Mouse (Mus musculus) megakaryocyte, embryonic 14.5 days (primary cell): ENCODE data around the gene Dguok. TPM values are rescaled to one million over a fixed set of nuclear protein-coding genes. Genes with fewer than 3 reads are reported as not detected.
A peak's percentile ranks its signal among the peaks of the same experiment; 100 is the strongest.

Source experiments
- H3K27me3 ChIP-seq: replicated peaks from 2 replicates; pipeline ENCODE3; 2012; ENCODE audit warnings: inconsistent platforms
- H3K36me3 ChIP-seq: replicated peaks from 2 replicates; pipeline ENCODE3; 2012; ENCODE audit warnings: low read length, inconsistent platforms, mixed read lengths
- H3K4me1 ChIP-seq: 2 replicates; pipeline ENCODE4 v1.6.1; 2012; ENCODE audit warnings: inconsistent platforms
- H3K4me3 ChIP-seq: replicated peaks from 2 replicates; pipeline ENCODE3; 2012; ENCODE audit warnings: moderate library complexity, mild to moderate bottlenecking, inconsistent platforms
- H3K9me3 ChIP-seq: 2 replicates; pipeline ENCODE4 v1.6.1; 2012; ENCODE audit warnings: inconsistent platforms
- FLI1 ChIP-seq: IDR thresholded peaks from 2 replicates; pipeline ENCODE4 v1.6.1; 2012; ENCODE audit warnings: low read length, inconsistent platforms, mixed read lengths
- GATA1 ChIP-seq: IDR thresholded peaks from 3 replicates; pipeline ENCODE4 v1.6.1; 2012; ENCODE audit warnings: mixed read lengths, low read length, inconsistent platforms, borderline replicate concordance
- polyA plus RNA-seq: library from polyadenylated mRNA; stranded (reverse); fragments of >175 nt; gene quantifications from 2 replicates; pipeline ENCODE4 v1.2.3, GENCODE M21; 2012; ENCODE audit warnings: low replicate concordance; ENCODE audit not compliant: insufficient read depth

Gene Dguok
- polyA plus RNA-seq, 1 experiment, result 10.8 TPM

- peaks cover 98% of the 10 kb centered on the region for H3K36me3 ChIP-seq
- H3K9me3 ChIP-seq, result no peaks in the 10 kb centered on the region
- H3K27me3 ChIP-seq, result no peaks in the 10 kb centered on the region
- peak overlapping the region; percentile 60 for H3K4me3 ChIP-seq
- peaks cover 35% of the 10 kb centered on the region for H3K4me1 ChIP-seq
- TF ChIP-seq FLI1, result no peak
- no peak for TF ChIP-seq GATA1
Observed at GRCm38 (mm10) chr6:83483776-83484175, 23.0 kb downstream of the Dguok start.

GRCm38 (mm10) chr6:83482418-83483085, 24.2 kb downstream of the Dguok start:
- peak overlapping the region; percentile 67 for H3K4me3 ChIP-seq
- TF ChIP-seq GATA1 (no peak), FLI1 (no peak)
- peaks cover 91% of the 10 kb centered on the region for H3K36me3 ChIP-seq
- peaks cover 47% of the 10 kb centered on the region for H3K4me1 ChIP-seq
- no peaks in the 10 kb centered on the region for H3K9me3 ChIP-seq
- H3K27me3 ChIP-seq, result no peaks in the 10 kb centered on the region

GRCm38 (mm10) chr6:83480019-83480655, 26.6 kb downstream of the Dguok start:
- no peak overlapping the region for H3K4me3 ChIP-seq
- H3K4me1 ChIP-seq, result peaks cover 67% of the 10 kb centered on the region
- H3K27me3 ChIP-seq, result no peaks in the 10 kb centered on the region
- peaks cover 77% of the 10 kb centered on the region for H3K36me3 ChIP-seq
- TF ChIP-seq GATA1, result no peak
- TF ChIP-seq FLI1, result no peak
- H3K9me3 ChIP-seq, result no peaks in the 10 kb centered on the region

GRCm38 (mm10) chr6:83479193-83479592, 27.6 kb downstream of the Dguok start:
- TF ChIP-seq FLI1 (no peak), GATA1 (no peak)
- H3K9me3 ChIP-seq, result no peaks in the 10 kb centered on the region
- peaks cover 75% of the 10 kb centered on the region for H3K4me1 ChIP-seq
- H3K27me3 ChIP-seq, result no peaks in the 10 kb centered on the region
- H3K36me3 ChIP-seq, result peaks cover 68% of the 10 kb centered on the region
- no peak overlapping the region for H3K4me3 ChIP-seq

GRCm38 (mm10) chr6:83478628-83479027, 28.1 kb downstream of the Dguok start:
- H3K4me1 ChIP-seq, result peaks cover 74% of the 10 kb centered on the region
- H3K36me3 ChIP-seq, result peaks cover 62% of the 10 kb centered on the region
- H3K9me3 ChIP-seq, result no peaks in the 10 kb centered on the region
- peak overlapping the region; percentile 66 for H3K4me3 ChIP-seq
- no peaks in the 10 kb centered on the region for H3K27me3 ChIP-seq
- TF ChIP-seq GATA1, result no peak
- no peak for TF ChIP-seq FLI1

- no peaks in the 10 kb centered on the region for H3K9me3 ChIP-seq
- H3K27me3 ChIP-seq, result no peaks in the 10 kb centered on the region
Observed at GRCm38 (mm10) chr6:83478217-83478616, 28.6 kb downstream of the Dguok start.

GRCm38 (mm10) chr6:83475431-83475830, 31.3 kb downstream of the Dguok start:
- H3K4me3 ChIP-seq, result no peak overlapping the region
- H3K9me3 ChIP-seq, result no peaks in the 10 kb centered on the region
- peaks cover 56% of the 10 kb centered on the region for H3K4me1 ChIP-seq
- H3K36me3 ChIP-seq, result peaks cover 32% of the 10 kb centered on the region
- no peaks in the 10 kb centered on the region for H3K27me3 ChIP-seq
- TF ChIP-seq FLI1 (no peak), GATA1 (no peak)

More at GRCm38 (mm10) chr6:83478217-83478616, 28.6 kb downstream of the Dguok start:
- peaks cover 76% of the 10 kb centered on the region for H3K4me1 ChIP-seq
- TF ChIP-seq FLI1, result no peak
- H3K4me3 ChIP-seq, result no peak overlapping the region
- H3K36me3 ChIP-seq, result peaks cover 59% of the 10 kb centered on the region

- no peaks in the 10 kb centered on the region for H3K27me3 ChIP-seq
- H3K36me3 ChIP-seq, result peaks cover 12% of the 10 kb centered on the region
- peaks cover 60% of the 10 kb centered on the region for H3K4me1 ChIP-seq
- no peaks in the 10 kb centered on the region for H3K9me3 ChIP-seq
- TF ChIP-seq FLI1 (no peak), GATA1 (no peak)
- peak overlapping the region; percentile 50 for H3K4me3 ChIP-seq
Observed at GRCm38 (mm10) chr6:83473240-83473639, 33.5 kb downstream of the Dguok start.

- Histone ChIP-seq H3K9me3 (no peaks in the 10 kb centered on the region), H3K4me3 (no peak overlapping the region), H3K27me3 (no peaks in the 10 kb centered on the region), H3K4me1 (peaks cover 57% of the 10 kb centered on the region), H3K36me3 (peaks cover 4% of the 10 kb centered on the region)
- TF ChIP-seq FLI1 (no peak), GATA1 (no peak)
Observed at GRCm38 (mm10) chr6:83471739-83472138, 35.0 kb downstream of the Dguok start.

- Histone ChIP-seq H3K36me3 (no peaks in the 10 kb centered on the region), H3K27me3 (peaks cover 2% of the 10 kb centered on the region), H3K4me1 (peaks cover 52% of the 10 kb centered on the region), H3K4me3 (no peak overlapping the region), H3K9me3 (no peaks in the 10 kb centered on the region)
- TF ChIP-seq GATA1, result no peak
- no peak for TF ChIP-seq FLI1
Observed at GRCm38 (mm10) chr6:83464011-83464410, 42.8 kb downstream of the Dguok start.
